17 mouse cellular contexts compared by ENCODE assay signal in genomic region chr7:65630661-65631060, GRCm38 (mm10).
"Had no signal": no experiment of that assay in that cellular context is flagged by ENCODE, and none has a peak within 500 bp of the region (broad histone marks: within the 10 kb centered on the region; RNA-seq: fewer than 3 reads in every experiment).

No protein-coding gene starts in this region.

- DNase-seq: lung, adult 18-20 months; lung, embryonic 14.5 days; lung, postnatal 10 days; lung, postnatal 4 days; midbrain, embryonic 14.5 days; right cerebral cortex, adult 18-20 months; right cerebral cortex, postnatal 25 days; right cerebral cortex, postnatal 4 days; spleen, adult 18-20 months; thymus, adult 18-20 months; thymus, postnatal 14 days; thymus, postnatal 36 days had no signal

- H3K27me3 ChIP-seq: neural tube, embryonic 13.5 days; neural tube, embryonic 15.5 days had no signal

- H3K36me3 ChIP-seq: midbrain, embryonic 10.5 days; neural tube, embryonic 13.5 days; neural tube, embryonic 15.5 days had no signal

- H3K4me1 ChIP-seq: midbrain, embryonic 10.5 days; neural tube, embryonic 13.5 days; neural tube, embryonic 15.5 days had no signal

- H3K27ac ChIP-seq: liver, embryonic 14.5 days; midbrain, embryonic 10.5 days; neural tube, embryonic 13.5 days; neural tube, embryonic 15.5 days had no signal

- H3K4me3 ChIP-seq: midbrain, embryonic 10.5 days; myocyte; neural tube, embryonic 13.5 days; neural tube, embryonic 15.5 days had no signal
